Mouse (Mus musculus) spleen, adult 18-20 months (tissue): Measurements from ENCODE around the gene Jak1.
"Not testable (repeated sequence)": the region's sequence is repeated elsewhere in the genome, so short reads cannot be mapped to it uniquely, and the experiment has no call there.

Source experiments
- DNase-seq, 2 experiments: peaks; one replicate each; pipeline ENCODE4 v3.0.0; 2022; ENCODE audit warnings: mixed read lengths in 2 of 2

The Jak1 gene

DNA sequence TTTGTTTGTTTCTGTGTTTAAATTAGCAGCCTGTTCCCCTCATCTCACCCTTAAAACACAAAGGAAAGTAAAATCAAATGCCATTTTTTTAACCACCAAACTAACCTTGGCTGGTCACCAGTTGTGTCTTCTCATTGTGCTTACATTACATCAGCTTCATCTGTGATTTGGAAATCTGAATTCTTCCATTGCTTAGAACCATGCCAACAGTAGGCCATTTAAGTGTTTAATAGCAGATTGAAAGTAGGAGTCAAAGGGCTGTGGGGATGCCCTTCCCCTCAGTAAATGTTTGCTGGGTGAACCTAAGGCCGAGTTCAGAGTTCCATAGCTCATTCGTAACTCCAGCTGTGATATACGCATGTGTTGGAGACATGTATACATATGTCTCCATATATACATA is 10.8 kb upstream of the Jak1 start:
- no peak for DNase-seq

DNA sequence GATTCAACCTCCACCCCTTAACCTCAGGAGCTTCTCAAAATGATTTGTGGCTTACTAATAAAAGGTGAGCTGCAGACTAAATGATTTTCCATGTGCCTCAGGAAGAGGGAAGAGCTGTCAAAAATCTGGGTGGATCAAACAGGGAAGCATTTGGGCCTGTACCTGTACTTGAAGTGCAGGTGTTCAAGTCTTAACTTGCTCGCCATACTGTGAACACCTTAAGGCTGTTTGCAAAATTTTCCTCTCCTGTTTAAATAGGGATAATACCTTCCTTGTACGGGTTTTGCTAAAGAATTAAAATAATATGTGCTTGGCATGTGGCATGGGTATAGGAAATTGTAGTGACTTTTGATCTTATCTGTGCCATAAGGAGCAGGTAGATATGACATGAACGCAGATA is 5.7 kb upstream of the Jak1 start:
- no peak for DNase-seq

- DNase-seq: not testable (repeated sequence)
These were observed 3.4 kb upstream of the Jak1 start for GRCm38 (mm10) chr4:101268506-101268905.

GRCm38 (mm10) chr4:101265523-101265922 is 441 bp upstream of the Jak1 start:
- no peak for DNase-seq

DNA sequence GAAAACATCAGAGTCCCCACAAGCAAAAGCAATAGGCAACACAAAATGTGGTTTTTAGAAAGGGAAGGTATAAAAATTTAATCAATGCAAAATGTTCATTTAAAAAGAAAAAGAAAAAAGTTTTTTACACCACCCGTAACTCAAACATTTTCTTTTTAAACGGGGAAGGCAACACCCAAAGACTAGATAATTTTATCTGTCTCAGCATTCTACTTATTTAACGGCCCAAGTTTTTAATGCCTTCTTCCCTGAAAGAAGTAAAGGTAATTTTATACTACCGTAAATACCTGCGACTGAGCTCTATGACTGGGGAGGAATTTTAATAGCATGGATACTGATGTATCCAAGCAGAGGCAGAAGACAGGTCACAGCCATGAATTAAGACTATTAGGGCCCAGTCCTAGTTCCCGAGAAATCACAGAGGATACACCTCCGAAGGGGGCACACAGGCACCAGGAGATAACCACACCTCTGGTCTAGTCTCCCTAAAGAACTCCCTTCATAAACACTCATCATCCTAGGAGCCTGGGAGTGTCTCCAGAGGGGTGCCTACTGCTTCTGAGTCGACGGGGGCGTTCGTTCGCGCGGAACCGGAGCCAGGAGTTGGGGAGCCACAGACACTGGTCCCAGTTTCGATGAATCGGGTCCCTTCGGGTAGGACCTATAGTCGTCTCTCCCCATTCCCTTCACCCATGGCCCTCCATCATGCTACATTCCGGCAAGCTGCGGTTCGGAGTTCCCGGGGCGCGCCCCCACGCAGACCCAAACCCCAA is 928 bp downstream of the Jak1 start:
- no peak for DNase-seq

- no peak for DNase-seq
These were observed 3.5 kb downstream of the Jak1 start for GRCm38 (mm10) chr4:101261596-101261995.

DNA sequence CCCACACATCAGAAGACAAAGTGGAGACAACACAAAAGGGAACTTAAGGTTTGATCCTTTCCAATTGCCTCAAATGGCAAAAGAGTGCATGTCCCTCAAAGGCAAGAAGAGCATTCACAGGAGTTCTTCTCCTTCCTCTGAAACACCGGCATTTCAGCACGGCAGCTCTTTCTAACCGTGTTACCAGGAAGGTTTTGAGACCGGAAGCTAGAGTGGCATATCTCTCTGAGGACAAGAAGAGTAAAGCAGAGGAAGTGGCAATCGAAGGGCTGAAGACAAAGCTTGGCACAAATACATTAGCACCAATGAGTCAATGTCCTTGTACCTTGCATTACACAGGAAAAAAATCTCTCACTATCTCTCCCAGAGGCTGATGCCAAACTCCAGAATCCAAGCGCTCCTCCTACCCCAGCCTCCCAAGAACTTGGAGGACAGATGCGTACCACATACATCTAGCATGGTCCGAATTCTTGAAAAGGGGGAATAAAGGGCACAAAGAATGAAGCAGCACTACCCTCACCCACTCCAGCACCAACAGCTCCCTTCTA is 4.3 kb downstream of the Jak1 start:
- no peak for DNase-seq

DNA sequence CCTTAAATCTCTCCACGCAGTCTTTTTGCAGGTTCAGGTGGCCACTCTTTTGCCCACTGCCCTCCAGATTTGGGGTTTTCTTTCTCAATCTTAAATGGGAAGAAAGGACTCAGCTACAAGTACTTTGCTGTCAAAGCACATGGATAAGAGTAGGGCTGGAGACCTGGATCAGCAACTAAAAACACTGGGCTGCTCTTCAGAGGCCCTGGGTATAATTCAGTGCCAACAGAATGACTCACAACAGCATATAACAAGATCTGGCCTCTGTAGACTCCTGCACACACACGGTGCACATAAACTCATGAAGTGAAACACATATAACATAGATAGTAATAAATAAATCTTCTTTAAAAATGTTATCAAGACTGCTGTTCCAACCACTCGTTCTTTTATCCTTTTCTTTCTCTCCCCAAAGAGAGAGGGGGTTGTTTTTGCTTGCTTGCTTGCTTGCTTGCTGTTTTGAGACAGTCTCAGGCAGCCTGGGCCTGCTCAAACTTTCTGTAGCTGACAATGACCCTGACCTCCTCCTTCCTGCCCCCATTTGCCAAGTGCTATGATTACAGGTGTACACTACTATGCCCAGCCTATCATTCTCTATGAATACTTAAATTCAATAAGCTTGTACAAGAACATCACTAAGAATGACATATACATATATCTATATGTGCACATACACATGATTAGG is 8.4 kb downstream of the Jak1 start:
- no peak for DNase-seq

DNA sequence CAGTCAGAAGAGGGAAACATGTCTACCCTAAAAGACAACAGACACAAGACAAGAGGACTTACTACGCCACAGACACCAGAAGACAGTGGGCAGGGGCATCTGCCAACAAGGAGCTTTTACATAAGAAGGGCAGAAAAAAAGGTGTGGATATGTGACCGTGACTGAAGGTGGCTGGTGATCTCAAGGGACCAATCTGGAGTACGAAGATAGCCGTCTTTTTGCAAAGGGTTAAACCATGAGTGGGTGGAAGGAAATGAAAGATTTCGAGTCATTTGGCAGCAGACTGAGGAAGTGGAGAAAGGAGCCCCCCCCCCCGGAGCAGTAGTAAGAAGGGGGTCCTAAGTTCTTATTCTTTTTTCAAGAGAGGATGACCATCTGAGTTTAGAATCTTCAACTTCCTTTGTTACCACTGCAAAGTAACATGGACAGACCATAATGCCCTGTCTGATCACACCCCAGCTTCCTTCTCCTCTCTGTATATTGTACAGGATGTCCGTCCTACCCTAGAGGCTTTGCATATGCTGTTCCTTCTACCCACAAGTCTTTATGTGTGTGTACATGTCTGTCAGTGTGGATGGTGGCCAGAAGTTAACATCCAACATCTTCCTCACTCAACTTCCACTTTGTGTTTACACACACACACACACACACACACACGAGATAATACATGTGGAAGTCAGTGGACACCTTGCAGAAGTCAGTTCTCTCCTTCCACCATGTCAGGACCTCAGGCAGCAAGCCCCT is 10.3 kb downstream of the Jak1 start:
- DNase-seq: no peak

DNA sequence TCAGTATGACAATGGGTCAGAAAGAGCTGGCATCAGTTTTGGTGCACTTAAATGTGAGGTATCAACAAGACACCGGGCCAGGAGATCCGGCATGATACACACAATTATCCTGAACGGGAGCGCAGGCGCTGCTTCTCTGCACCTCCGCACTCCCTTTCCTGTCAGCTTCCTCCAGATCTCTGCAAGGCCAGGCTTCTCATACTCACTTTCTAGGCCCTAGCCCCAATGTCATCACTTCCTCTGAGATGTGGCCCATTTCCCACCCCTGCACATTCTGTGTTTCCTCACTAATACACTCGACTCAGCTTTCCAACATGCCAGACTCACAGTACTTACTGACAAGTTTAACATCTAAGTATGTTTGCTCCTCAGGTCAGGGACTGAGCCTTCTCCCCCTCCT is 11.1 kb downstream of the Jak1 start:
- peak in 1 of 2 experiments; percentile 35 for DNase-seq

DNA sequence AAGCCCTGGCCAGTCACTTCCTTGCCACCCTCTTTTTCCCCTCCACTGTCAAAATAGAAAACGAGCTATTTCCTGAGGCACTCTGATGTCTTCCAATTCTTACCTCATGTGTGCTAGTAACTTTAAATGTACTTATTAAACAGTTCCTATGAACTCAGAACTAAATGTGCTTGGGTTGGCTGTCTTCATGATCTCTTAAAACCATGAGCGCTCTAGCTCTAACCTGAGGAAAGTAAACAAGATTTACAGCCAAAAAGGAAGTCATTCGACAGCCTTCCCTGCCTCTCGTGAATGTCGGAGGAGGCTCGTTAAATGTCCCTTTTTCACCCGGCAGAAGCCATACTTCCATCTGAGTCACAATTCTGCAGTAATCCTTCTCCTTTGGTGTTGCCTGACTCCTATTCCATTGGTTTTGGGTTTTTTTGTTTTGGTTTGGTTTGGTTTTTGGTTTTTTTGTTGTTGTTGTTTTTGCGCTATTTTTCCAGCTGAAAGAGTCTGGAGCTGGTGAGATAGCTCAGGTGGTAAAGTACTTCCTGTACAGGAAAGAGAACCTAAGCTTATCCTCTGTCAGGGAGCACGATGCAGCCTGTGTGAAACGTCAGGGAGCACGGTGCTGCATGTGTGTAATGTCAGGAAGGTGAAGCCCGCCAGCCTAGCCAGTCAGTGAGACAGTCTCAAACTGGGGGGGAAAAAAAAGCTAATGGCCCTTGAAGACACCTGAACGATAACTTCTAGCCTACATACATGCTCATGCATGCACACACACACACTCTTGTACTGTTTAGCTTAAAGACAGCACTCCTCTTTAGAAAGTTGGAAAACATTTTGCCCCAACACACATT is 12.1 kb downstream of the Jak1 start:
- DNase-seq: no peak

- no peak for DNase-seq
These were observed 13.1 kb downstream of the Jak1 start for GRCm38 (mm10) chr4:101252016-101252415.

DNA sequence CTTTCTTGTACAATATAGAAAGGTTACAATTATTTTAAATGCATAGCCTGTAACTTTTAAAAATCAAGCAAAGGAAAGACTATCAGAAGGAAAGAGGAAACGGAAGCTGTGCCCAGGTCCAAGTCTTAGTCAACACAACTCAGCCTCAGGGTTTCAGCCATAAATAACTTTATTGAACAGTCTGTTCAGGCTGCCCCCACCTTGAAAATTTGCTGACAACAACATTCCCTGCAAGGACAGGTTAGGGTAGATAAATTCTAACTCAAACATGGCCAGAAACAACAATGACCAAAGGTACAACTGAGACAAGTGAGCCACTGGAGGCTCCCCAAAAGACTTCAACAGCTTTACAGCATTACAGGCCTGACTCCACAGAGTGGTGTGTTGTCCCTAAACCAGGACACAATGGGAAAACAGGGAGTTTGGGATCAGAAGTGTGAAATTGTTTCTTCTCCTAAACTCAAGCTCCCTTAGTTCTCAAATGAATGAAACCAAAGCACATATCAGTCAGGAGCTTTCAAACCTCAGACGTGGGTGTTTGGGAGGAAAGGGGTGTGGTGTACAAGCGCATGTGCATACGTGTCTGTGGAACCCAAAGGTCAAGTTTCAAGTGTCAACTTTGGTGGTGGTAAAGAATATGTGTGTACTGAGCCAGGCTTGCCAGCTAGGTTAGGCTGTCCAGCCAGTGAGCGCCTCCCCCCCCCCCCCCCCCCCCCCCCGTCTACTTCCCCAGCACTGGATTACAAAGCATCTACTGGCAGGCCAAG is 14.9 kb downstream of the Jak1 start:
- DNase-seq: no peak

DNA sequence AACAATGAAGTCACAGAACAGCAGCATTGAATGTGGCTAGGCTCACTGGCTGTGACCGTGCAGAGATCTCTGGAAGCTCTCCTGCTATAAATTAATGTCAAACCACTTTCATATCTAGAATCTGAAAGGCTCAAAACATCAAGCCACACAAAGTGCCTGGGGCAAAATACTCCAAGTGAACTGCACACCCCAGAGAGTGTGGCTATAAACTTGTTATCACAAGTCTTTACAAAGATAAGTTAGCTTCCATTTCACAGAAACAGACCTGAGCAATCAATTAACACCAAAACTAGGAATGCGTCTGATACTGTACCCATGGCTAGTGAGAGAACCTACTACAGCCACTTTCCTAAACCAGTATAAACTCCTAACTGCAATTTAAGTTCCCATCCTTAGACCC is 17.7 kb downstream of the Jak1 start:
- no peak for DNase-seq

DNA sequence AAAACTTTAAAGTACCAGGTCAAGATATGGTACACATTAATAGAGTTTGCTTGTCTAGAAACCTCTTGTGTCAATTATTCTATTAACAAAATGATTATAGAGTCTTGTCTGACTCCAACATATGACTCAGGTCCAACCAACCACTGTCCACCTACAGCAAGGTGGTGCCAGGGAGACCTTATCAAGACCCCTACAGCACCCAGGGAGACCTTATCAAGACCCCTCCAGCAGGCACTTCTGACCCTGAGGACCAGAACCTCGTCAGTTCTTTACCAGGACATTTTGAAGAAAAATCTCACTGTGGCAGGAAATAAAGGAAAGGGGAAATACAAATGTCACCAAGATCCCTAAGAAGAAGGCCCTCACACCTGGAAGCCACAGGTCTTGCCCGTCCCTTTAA is 18.5 kb downstream of the Jak1 start:
- no peak for DNase-seq

DNA sequence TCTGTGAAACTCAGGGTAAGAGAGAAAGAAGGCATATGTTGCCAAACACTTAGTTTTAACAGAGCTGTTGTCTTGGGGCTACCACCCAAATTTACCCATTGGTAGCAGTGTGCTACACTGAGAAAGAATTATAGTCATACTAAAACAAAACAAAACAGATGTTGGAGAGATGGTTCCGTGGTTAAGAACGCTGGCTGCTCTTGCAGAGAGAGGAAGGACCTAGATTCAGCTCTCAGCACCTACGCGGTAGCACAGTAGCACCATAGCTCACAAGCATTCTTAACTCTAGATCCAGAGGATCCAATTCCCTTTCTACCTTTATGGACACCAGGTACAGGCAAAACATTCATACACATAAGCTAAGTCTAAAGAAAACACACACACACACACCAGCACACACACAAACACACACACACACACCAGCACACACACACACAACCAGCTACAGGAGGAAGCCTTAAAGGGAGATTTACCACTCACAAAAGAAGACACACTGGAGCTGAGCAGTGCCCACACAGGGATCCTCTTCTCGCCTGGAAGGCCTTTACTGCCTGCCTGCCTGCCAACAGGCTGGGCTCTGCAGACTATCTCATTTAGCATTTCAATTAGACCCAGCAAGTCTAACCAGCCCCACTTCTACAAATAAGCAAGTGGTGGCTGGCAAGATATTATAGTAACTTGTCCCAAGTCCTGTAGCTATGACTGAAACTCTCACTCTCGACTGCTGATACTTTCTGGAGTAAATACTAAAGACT is 20.6 kb downstream of the Jak1 start:
- no peak for DNase-seq

DNA sequence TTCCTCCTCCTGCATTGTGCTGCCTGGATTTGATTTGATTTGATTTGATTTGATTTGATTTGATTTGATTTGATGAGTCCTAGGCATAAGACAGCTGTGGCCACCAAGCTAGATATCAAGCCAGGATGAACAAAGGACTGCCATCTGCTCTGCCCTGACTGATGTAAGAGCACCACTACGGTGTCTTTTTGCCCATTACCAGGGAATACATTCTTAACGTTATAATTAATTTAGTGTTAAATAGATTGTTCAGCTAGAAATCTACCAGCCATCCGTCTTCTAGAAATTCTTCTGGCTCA is 24.3 kb downstream of the Jak1 start:
- no peak for DNase-seq

DNA sequence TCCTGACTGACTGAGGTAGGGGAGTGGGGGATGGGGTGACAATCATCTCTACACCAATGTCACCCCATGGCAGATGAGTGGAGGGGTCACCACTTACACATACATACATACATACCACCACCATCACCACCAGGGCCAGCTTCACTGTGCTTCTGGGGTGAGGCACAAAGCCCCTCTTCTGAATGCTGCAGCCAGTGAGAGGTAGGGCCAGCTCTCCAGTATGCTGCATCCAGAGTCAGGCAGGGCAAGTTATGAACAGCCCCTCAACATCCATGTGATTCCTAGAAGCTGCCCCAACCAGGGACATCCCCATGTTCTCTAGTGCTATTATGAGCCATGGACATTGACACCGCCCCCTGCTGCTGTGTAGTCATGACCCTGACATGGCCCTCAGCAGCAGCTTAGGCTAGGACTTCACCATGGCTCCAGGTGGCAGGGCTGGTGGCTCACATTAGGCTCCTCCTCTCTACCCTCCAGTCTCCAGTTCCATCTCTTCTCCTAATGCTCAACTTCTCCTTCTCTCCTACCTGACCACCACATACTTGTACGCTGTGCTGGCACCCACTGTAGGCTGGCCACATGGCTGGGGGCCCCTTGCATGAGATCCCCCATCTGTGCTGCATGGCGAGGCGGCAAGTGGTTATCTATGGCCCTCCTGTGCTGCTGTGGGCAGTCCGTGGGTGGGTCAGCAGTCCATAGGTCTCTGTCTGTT is 24.8 kb downstream of the Jak1 start:
- no peak for DNase-seq

DNA sequence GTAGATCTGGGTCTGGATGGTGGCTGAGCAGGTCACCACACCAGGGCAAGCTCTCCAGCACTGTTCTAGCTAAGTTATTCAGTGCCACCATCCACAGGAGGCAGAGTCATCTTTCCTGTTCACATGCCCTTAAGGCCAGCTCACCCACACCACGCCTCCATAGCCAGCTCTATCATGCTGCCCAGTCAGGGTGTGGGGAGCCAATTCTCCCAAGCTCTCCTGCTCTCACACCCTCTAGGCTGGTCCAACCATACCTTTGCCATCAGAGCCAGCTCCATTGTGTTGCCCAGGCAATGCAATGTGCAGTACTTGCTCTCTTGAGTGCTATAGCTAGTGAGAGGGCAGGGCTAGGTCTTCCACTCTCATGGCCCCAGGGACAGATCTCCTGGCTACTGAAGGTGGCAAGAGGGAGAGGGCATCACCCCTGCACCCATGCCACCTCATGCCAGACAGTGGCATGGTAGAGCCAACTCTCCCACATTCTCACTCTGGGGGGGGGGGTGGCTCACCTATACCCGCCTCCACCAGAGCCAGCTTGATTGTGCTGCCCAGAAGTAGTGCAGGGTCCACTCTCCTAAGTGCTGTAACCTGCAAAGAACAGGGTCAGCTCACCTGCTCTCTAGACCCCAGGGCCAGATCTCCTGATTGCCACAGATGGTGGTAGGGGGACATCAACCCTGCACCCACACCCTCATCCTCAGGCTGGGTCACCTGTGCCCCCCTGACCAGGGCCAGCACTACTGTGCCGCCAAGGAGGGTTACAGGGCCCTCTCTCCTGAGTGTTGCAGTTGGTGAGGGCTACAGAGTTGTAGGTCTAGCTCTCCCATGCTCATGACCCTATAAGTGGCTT is 25.5 kb downstream of the Jak1 start:
- no peak for DNase-seq

- no peak for DNase-seq
These were observed 26.5 kb downstream of the Jak1 start for GRCm38 (mm10) chr4:101238589-101238988.
